Mouse (Mus musculus): ENCODE results near the gene Gkn2. TPM values are rescaled to one million over a fixed set of nuclear protein-coding genes. Genes with fewer than 3 reads are reported as not detected.

The Gkn2 gene
- total and polyA plus RNA-seq, 3 experiments: not detected

GRCm38 (mm10) chr6:87394783-87395182, 21.6 kb downstream of the Gkn2 start:
- Histone ChIP-seq H3K36me3 (replicated peaks) (no peaks in the 10 kb centered on the region), H3K4me3 (ENCODE audit: low read depth, low read length) (no peak overlapping the region), H3K9me3 (replicated peaks) (no peaks in the 10 kb centered on the region), H3K4me1 (ENCODE audit: insufficient read depth, low read depth, low read length) (peaks cover 11% of the 10 kb centered on the region), H3K27me3 (ENCODE audit: insufficient read depth, low read length) (peaks cover 38% of the 10 kb centered on the region)
- DNase-seq (ENCODE audit: low spot score) (no peak), ATAC-seq (ENCODE audit: extremely low read depth, insufficient number of reproducible peaks, low FRiP score, poor library complexity, severe bottlenecking) (no peak)
- TF ChIP-seq GATA1 (IDR thresholded peaks at IDR 0.05; ENCODE audit: borderline replicate concordance, low read length) (no peak), GATA2 (IDR thresholded peaks at IDR 0.05; ENCODE audit: borderline replicate concordance, low read depth, low read length) (no peak), TAL1 (conservative IDR thresholded peaks at IDR 0.05; ENCODE audit: low read depth, low read length) (no peak), CTCF (IDR thresholded peaks at IDR 0.05; ENCODE audit: low read depth, low read length) (no peak), POLR2AphosphoS5 (IDR thresholded peaks at IDR 0.05; ENCODE audit: insufficient replicate concordance, low read depth, low read length) (no peak)

- H3K9me3 ChIP-seq (replicated peaks): no peaks in the 10 kb centered on the region
- peaks cover 38% of the 10 kb centered on the region for H3K27me3 ChIP-seq (ENCODE audit: insufficient read depth, low read length)
- H3K36me3 ChIP-seq (replicated peaks): no peaks in the 10 kb centered on the region
- H3K4me3 ChIP-seq (ENCODE audit: low read depth, low read length): no peak overlapping the region
- ATAC-seq (ENCODE audit: extremely low read depth, insufficient number of reproducible peaks, low FRiP score, poor library complexity, severe bottlenecking) (no peak), DNase-seq (ENCODE audit: low spot score) (peak; percentile 40)
- H3K4me1 ChIP-seq (ENCODE audit: insufficient read depth, low read depth, low read length): peaks cover 12% of the 10 kb centered on the region
- TF ChIP-seq POLR2AphosphoS5 (IDR thresholded peaks at IDR 0.05; ENCODE audit: insufficient replicate concordance, low read depth, low read length) (no peak), CTCF (IDR thresholded peaks at IDR 0.05; ENCODE audit: low read depth, low read length) (peak; percentile 94), GATA1 (IDR thresholded peaks at IDR 0.05; ENCODE audit: borderline replicate concordance, low read length) (no peak), TAL1 (conservative IDR thresholded peaks at IDR 0.05; ENCODE audit: low read depth, low read length) (no peak), GATA2 (IDR thresholded peaks at IDR 0.05; ENCODE audit: borderline replicate concordance, low read depth, low read length) (no peak)
Measured at GRCm38 (mm10) chr6:87399137-87399536, 26.0 kb downstream of the Gkn2 start.

- Histone ChIP-seq H3K9me3 (replicated peaks) (no peaks in the 10 kb centered on the region), H3K36me3 (replicated peaks) (no peaks in the 10 kb centered on the region), H3K4me3 (ENCODE audit: low read depth, low read length) (no peak overlapping the region), H3K4me1 (ENCODE audit: insufficient read depth, low read depth, low read length) (peaks cover 12% of the 10 kb centered on the region), H3K27me3 (ENCODE audit: insufficient read depth, low read length) (peaks cover 32% of the 10 kb centered on the region)
- ATAC-seq (ENCODE audit: extremely low read depth, insufficient number of reproducible peaks, low FRiP score, poor library complexity, severe bottlenecking) (no peak), DNase-seq (ENCODE audit: low spot score) (no peak)
- TF ChIP-seq TAL1 (conservative IDR thresholded peaks at IDR 0.05; ENCODE audit: low read depth, low read length): no peak
- TF ChIP-seq GATA1 (IDR thresholded peaks at IDR 0.05; ENCODE audit: borderline replicate concordance, low read length): no peak
- no peak for TF ChIP-seq CTCF (IDR thresholded peaks at IDR 0.05; ENCODE audit: low read depth, low read length)
- no peak for TF ChIP-seq POLR2AphosphoS5 (IDR thresholded peaks at IDR 0.05; ENCODE audit: insufficient replicate concordance, low read depth, low read length)
- TF ChIP-seq GATA2 (IDR thresholded peaks at IDR 0.05; ENCODE audit: borderline replicate concordance, low read depth, low read length): no peak
Measured at GRCm38 (mm10) chr6:87399886-87400566, 26.9 kb downstream of the Gkn2 start.

- Histone ChIP-seq H3K4me3 (ENCODE audit: low read depth, low read length) (no peak overlapping the region), H3K27me3 (ENCODE audit: insufficient read depth, low read length) (peaks cover 24% of the 10 kb centered on the region), H3K36me3 (replicated peaks) (no peaks in the 10 kb centered on the region), H3K9me3 (replicated peaks) (no peaks in the 10 kb centered on the region), H3K4me1 (ENCODE audit: insufficient read depth, low read depth, low read length) (peaks cover 12% of the 10 kb centered on the region)
- no peak for DNase-seq (ENCODE audit: low spot score)
- no peak for ATAC-seq (ENCODE audit: extremely low read depth, insufficient number of reproducible peaks, low FRiP score, poor library complexity, severe bottlenecking)
- TF ChIP-seq POLR2AphosphoS5 (IDR thresholded peaks at IDR 0.05; ENCODE audit: insufficient replicate concordance, low read depth, low read length) (no peak), TAL1 (conservative IDR thresholded peaks at IDR 0.05; ENCODE audit: low read depth, low read length) (no peak), GATA2 (IDR thresholded peaks at IDR 0.05; ENCODE audit: borderline replicate concordance, low read depth, low read length) (no peak), GATA1 (IDR thresholded peaks at IDR 0.05; ENCODE audit: borderline replicate concordance, low read length) (no peak), CTCF (IDR thresholded peaks at IDR 0.05; ENCODE audit: low read depth, low read length) (no peak)
Measured at GRCm38 (mm10) chr6:87401456-87401855, 28.3 kb downstream of the Gkn2 start.

GRCm38 (mm10) chr6:87412011-87412410, 38.9 kb downstream of the Gkn2 start:
- H3K9me3 ChIP-seq (replicated peaks): no peaks in the 10 kb centered on the region
- no peaks in the 10 kb centered on the region for H3K36me3 ChIP-seq (replicated peaks)
- H3K4me3 ChIP-seq (ENCODE audit: low read depth, low read length): no peak overlapping the region
- H3K4me1 ChIP-seq (ENCODE audit: insufficient read depth, low read depth, low read length): no peaks in the 10 kb centered on the region
- TF ChIP-seq CTCF (IDR thresholded peaks at IDR 0.05; ENCODE audit: low read depth, low read length): no peak
- no peak for TF ChIP-seq TAL1 (conservative IDR thresholded peaks at IDR 0.05; ENCODE audit: low read depth, low read length)
- TF ChIP-seq GATA1 (IDR thresholded peaks at IDR 0.05; ENCODE audit: borderline replicate concordance, low read length): no peak
- no peak for TF ChIP-seq POLR2AphosphoS5 (IDR thresholded peaks at IDR 0.05; ENCODE audit: insufficient replicate concordance, low read depth, low read length)
- TF ChIP-seq GATA2 (IDR thresholded peaks at IDR 0.05; ENCODE audit: borderline replicate concordance, low read depth, low read length): no peak
- peaks cover 7% of the 10 kb centered on the region for H3K27me3 ChIP-seq (ENCODE audit: insufficient read depth, low read length)
- DNase-seq (ENCODE audit: low spot score): no peak
- ATAC-seq (ENCODE audit: extremely low read depth, insufficient number of reproducible peaks, low FRiP score, poor library complexity, severe bottlenecking): no peak

- Histone ChIP-seq H3K9me3 (replicated peaks) (no peaks in the 10 kb centered on the region), H3K4me1 (ENCODE audit: insufficient read depth, low read depth, low read length) (no peaks in the 10 kb centered on the region), H3K36me3 (replicated peaks) (no peaks in the 10 kb centered on the region), H3K4me3 (ENCODE audit: low read depth, low read length) (no peak overlapping the region), H3K27me3 (ENCODE audit: insufficient read depth, low read length) (peaks cover 29% of the 10 kb centered on the region)
- DNase-seq (ENCODE audit: low spot score) (no peak), ATAC-seq (ENCODE audit: extremely low read depth, insufficient number of reproducible peaks, low FRiP score, poor library complexity, severe bottlenecking) (no peak)
- TF ChIP-seq GATA1 (IDR thresholded peaks at IDR 0.05; ENCODE audit: borderline replicate concordance, low read length) (no peak), POLR2AphosphoS5 (IDR thresholded peaks at IDR 0.05; ENCODE audit: insufficient replicate concordance, low read depth, low read length) (no peak), CTCF (IDR thresholded peaks at IDR 0.05; ENCODE audit: low read depth, low read length) (no peak), GATA2 (IDR thresholded peaks at IDR 0.05; ENCODE audit: borderline replicate concordance, low read depth, low read length) (no peak), TAL1 (conservative IDR thresholded peaks at IDR 0.05; ENCODE audit: low read depth, low read length) (no peak)
Measured at GRCm38 (mm10) chr6:87422304-87422703, 49.1 kb downstream of the Gkn2 start.
